Mouse (Mus musculus): Measurements from ENCODE around the gene Mis18a. TPM values are rescaled to one million over a fixed set of nuclear protein-coding genes. Genes with fewer than 3 reads are reported as not detected.

Mis18a gene
- polyA plus RNA-seq (2014; fragmentation: Nextera tagmentation; extraction: Ambion mirVana), result 56.5 and 57.8 TPM in 2 replicates

- Histone ChIP-seq H3K4me3 (ENCODE audit: low read depth, low read length) (peak within 1 kb of the TSS; percentile 77), H3K36me3 (ENCODE audit: control insufficient read depth, insufficient read depth, low read length) (0 out of 2 replicates have a peak, but pooled peaks cover 4% of the 10 kb centered on the region), H3K9ac (ENCODE audit: low read length) (peak within 1 kb of the TSS; percentile 79), H3K9me3 (replicated peaks; ENCODE audit: control insufficient read depth, low read length) (no peaks in the 10 kb centered on the region), H3K27me3 (replicated peaks; ENCODE audit: control insufficient read depth, insufficient read depth, low read length) (no peaks in the 10 kb centered on the region), H3K4me2 (ENCODE audit: low read length) (peak within 1 kb of the TSS; percentile 96), H3K4me1 (ENCODE audit: control insufficient read depth, insufficient read depth, low read length) (peaks cover 7% of the 10 kb centered on the region), H3K27ac (ENCODE audit: low read depth, low read length) (peak within 1 kb of the TSS; percentile 21; the same call in 1 of the 2 replicates)
- ATAC-seq (peak; percentile 98), DNase-seq (ENCODE audit: low spot score) (peak; percentile 98)
- WGBS, result 2% methylated on average over 53 of the region's 53 CpGs
Measured at GRCm38 (mm10) chr16:90727233-90728115, at the start of gene Mis18a. Gene Mis18a, minus strand, starts transcription at chr16:90727404.

GRCm38 (mm10) chr16:90775946-90776520 is 48.8 kb upstream of the Mis18a start:
- Histone ChIP-seq H3K27ac (ENCODE audit: low read depth, low read length) (no peak overlapping the region), H3K9ac (ENCODE audit: low read length) (no peak overlapping the region), H3K4me1 (ENCODE audit: control insufficient read depth, insufficient read depth, low read length) (no peaks in the 10 kb centered on the region), H3K4me3 (ENCODE audit: low read depth, low read length) (no peak overlapping the region), H3K27me3 (replicated peaks; ENCODE audit: control insufficient read depth, insufficient read depth, low read length) (no peaks in the 10 kb centered on the region), H3K36me3 (ENCODE audit: control insufficient read depth, insufficient read depth, low read length) (peaks cover 91% of the 10 kb centered on the region), H3K9me3 (replicated peaks; ENCODE audit: control insufficient read depth, low read length) (no peaks in the 10 kb centered on the region), H3K4me2 (ENCODE audit: low read length) (no peak overlapping the region)
- no peak for DNase-seq (ENCODE audit: low spot score)
- WGBS, result 90% methylated on average over 10 of the region's 10 CpGs
- no peak for ATAC-seq

- DNase-seq (ENCODE audit: low spot score), result no peak
- Histone ChIP-seq H3K4me2 (ENCODE audit: low read length) (no peak overlapping the region), H3K9me3 (replicated peaks; ENCODE audit: control insufficient read depth, low read length) (no peaks in the 10 kb centered on the region), H3K36me3 (ENCODE audit: control insufficient read depth, insufficient read depth, low read length) (peaks cover 80% of the 10 kb centered on the region), H3K27ac (ENCODE audit: low read depth, low read length) (no peak overlapping the region), H3K27me3 (replicated peaks; ENCODE audit: control insufficient read depth, insufficient read depth, low read length) (no peaks in the 10 kb centered on the region), H3K4me1 (ENCODE audit: control insufficient read depth, insufficient read depth, low read length) (no peaks in the 10 kb centered on the region), H3K4me3 (ENCODE audit: low read depth, low read length) (no peak overlapping the region), H3K9ac (ENCODE audit: low read length) (no peak overlapping the region)
- ATAC-seq, result no peak
- 93% methylated on average over 6 of the region's 6 CpGs for WGBS
Measured at GRCm38 (mm10) chr16:90774646-90775045, 47.4 kb upstream of the Mis18a start.

- no peaks in the 10 kb centered on the region for H3K27me3 ChIP-seq (replicated peaks; ENCODE audit: control insufficient read depth, insufficient read depth, low read length)
- H3K4me2 ChIP-seq (ENCODE audit: low read length), result no peak overlapping the region
- H3K4me1 ChIP-seq (ENCODE audit: control insufficient read depth, insufficient read depth, low read length), result no peaks in the 10 kb centered on the region
- H3K36me3 ChIP-seq (ENCODE audit: control insufficient read depth, insufficient read depth, low read length), result peaks cover 80% of the 10 kb centered on the region
- 89% methylated on average over 12 of the region's 12 CpGs for WGBS
- no peak for DNase-seq (ENCODE audit: low spot score)
- no peak for ATAC-seq
- no peaks in the 10 kb centered on the region for H3K9me3 ChIP-seq (replicated peaks; ENCODE audit: control insufficient read depth, low read length)
- no peak overlapping the region for H3K4me3 ChIP-seq (ENCODE audit: low read depth, low read length)
- H3K27ac ChIP-seq (ENCODE audit: low read depth, low read length), result no peak overlapping the region
- no peak overlapping the region for H3K9ac ChIP-seq (ENCODE audit: low read length)
Measured at GRCm38 (mm10) chr16:90774216-90774615, 47.0 kb upstream of the Mis18a start.

- Histone ChIP-seq H3K36me3 (ENCODE audit: control insufficient read depth, insufficient read depth, low read length) (peaks cover 79% of the 10 kb centered on the region), H3K4me3 (ENCODE audit: low read depth, low read length) (no peak overlapping the region), H3K27ac (ENCODE audit: low read depth, low read length) (no peak overlapping the region), H3K4me1 (ENCODE audit: control insufficient read depth, insufficient read depth, low read length) (no peaks in the 10 kb centered on the region), H3K27me3 (replicated peaks; ENCODE audit: control insufficient read depth, insufficient read depth, low read length) (no peaks in the 10 kb centered on the region), H3K9ac (ENCODE audit: low read length) (no peak overlapping the region), H3K9me3 (replicated peaks; ENCODE audit: control insufficient read depth, low read length) (no peaks in the 10 kb centered on the region), H3K4me2 (ENCODE audit: low read length) (no peak overlapping the region)
- no peak for ATAC-seq
- WGBS, result 95% methylated on average over 15 of the region's 15 CpGs
- no peak for DNase-seq (ENCODE audit: low spot score)
Measured at GRCm38 (mm10) chr16:90766919-90767454, 39.8 kb upstream of the Mis18a start.

- ATAC-seq (no peak), DNase-seq (ENCODE audit: low spot score) (no peak)
- H3K9ac ChIP-seq (ENCODE audit: low read length), result no peak overlapping the region
- no peak overlapping the region for H3K4me2 ChIP-seq (ENCODE audit: low read length)
- no peak overlapping the region for H3K4me3 ChIP-seq (ENCODE audit: low read depth, low read length)
- H3K4me1 ChIP-seq (ENCODE audit: control insufficient read depth, insufficient read depth, low read length), result no peaks in the 10 kb centered on the region
- WGBS, result 93% methylated on average over 9 of the region's 9 CpGs
- H3K36me3 ChIP-seq (ENCODE audit: control insufficient read depth, insufficient read depth, low read length), result peaks cover 87% of the 10 kb centered on the region
- no peak overlapping the region for H3K27ac ChIP-seq (ENCODE audit: low read depth, low read length)
- no peaks in the 10 kb centered on the region for H3K9me3 ChIP-seq (replicated peaks; ENCODE audit: control insufficient read depth, low read length)
- H3K27me3 ChIP-seq (replicated peaks; ENCODE audit: control insufficient read depth, insufficient read depth, low read length), result no peaks in the 10 kb centered on the region
Measured at GRCm38 (mm10) chr16:90765195-90765877, 38.1 kb upstream of the Mis18a start.

GRCm38 (mm10) chr16:90760515-90760914 is 33.3 kb upstream of the Mis18a start:
- no peaks in the 10 kb centered on the region for H3K4me1 ChIP-seq (ENCODE audit: control insufficient read depth, insufficient read depth, low read length)
- 94% methylated on average over 4 of the region's 4 CpGs for WGBS
- H3K9ac ChIP-seq (ENCODE audit: low read length), result no peak overlapping the region
- ATAC-seq (no peak), DNase-seq (ENCODE audit: low spot score) (no peak)
- H3K4me3 ChIP-seq (ENCODE audit: low read depth, low read length), result no peak overlapping the region
- H3K27ac ChIP-seq (ENCODE audit: low read depth, low read length), result no peak overlapping the region
- no peak overlapping the region for H3K4me2 ChIP-seq (ENCODE audit: low read length)
- H3K36me3 ChIP-seq (ENCODE audit: control insufficient read depth, insufficient read depth, low read length), result peaks cover 70% of the 10 kb centered on the region
- H3K9me3 ChIP-seq (replicated peaks; ENCODE audit: control insufficient read depth, low read length), result no peaks in the 10 kb centered on the region
- no peaks in the 10 kb centered on the region for H3K27me3 ChIP-seq (replicated peaks; ENCODE audit: control insufficient read depth, insufficient read depth, low read length)

GRCm38 (mm10) chr16:90759335-90759734 is 32.1 kb upstream of the Mis18a start:
- peak; percentile 65 for DNase-seq (ENCODE audit: low spot score)

More at GRCm38 (mm10) chr16:90759335-90759734, 32.1 kb upstream of the Mis18a start:
- Histone ChIP-seq H3K27me3 (replicated peaks; ENCODE audit: control insufficient read depth, insufficient read depth, low read length) (no peaks in the 10 kb centered on the region), H3K9ac (ENCODE audit: low read length) (no peak overlapping the region), H3K27ac (ENCODE audit: low read depth, low read length) (no peak overlapping the region), H3K4me2 (ENCODE audit: low read length) (no peak overlapping the region), H3K4me1 (ENCODE audit: control insufficient read depth, insufficient read depth, low read length) (no peaks in the 10 kb centered on the region), H3K36me3 (ENCODE audit: control insufficient read depth, insufficient read depth, low read length) (peaks cover 72% of the 10 kb centered on the region), H3K4me3 (ENCODE audit: low read depth, low read length) (no peak overlapping the region), H3K9me3 (replicated peaks; ENCODE audit: control insufficient read depth, low read length) (no peaks in the 10 kb centered on the region)
- ATAC-seq, result peak; percentile 57; the same call in 1 of the 2 replicates
- WGBS, result 8% methylated on average over 3 of the region's 3 CpGs
